Mouse (Mus musculus) neural tube, embryonic 12.5 days (tissue): ENCODE measurements around the gene Kif7. TPM values are rescaled to one million over a fixed set of nuclear protein-coding genes. Genes with fewer than 3 reads are reported as not detected.

Experiments used
- ATAC-seq: fragments of 200-750 bp; cut with Nextera tagmentation; 2 replicates; pipeline ENCODE4 v1.8.0; 2017; ENCODE audit warnings: low read depth, mild to moderate bottlenecking, moderate TSS enrichment, moderate library complexity; ENCODE audit not compliant: low FRiP score
- H3K27ac ChIP-seq: fragments of 300-500 bp; sonication (generic); 2 replicates; pipeline ENCODE4 v1.5.1; 2016
- H3K27me3 ChIP-seq: fragments of 300-500 bp; sonication (generic); replicated peaks from 2 replicates; pipeline ENCODE4 v1.6.1; 2016; ENCODE audit warnings: mild to moderate bottlenecking
- H3K36me3 ChIP-seq: fragments of 300-500 bp; sonication (generic); 2 replicates; pipeline ENCODE4 v1.6.1; 2016; ENCODE audit warnings: mild to moderate bottlenecking
- H3K4me1 ChIP-seq: fragments of 300-500 bp; sonication (generic); 2 replicates; pipeline ENCODE4 v1.6.1; 2016
- H3K4me2 ChIP-seq: fragments of 300-500 bp; sonication (generic); replicated peaks from 2 replicates; pipeline ENCODE4 v1.6.1; 2016; ENCODE audit warnings: mild to moderate bottlenecking
- H3K4me3 ChIP-seq: fragments of 300-500 bp; sonication (generic); 2 replicates; pipeline ENCODE4 v1.5.1; 2016
- H3K9ac ChIP-seq: fragments of 300-500 bp; sonication (generic); 2 replicates; pipeline ENCODE4 v1.6.1; 2016; ENCODE audit warnings: mild to moderate bottlenecking
- H3K9me3 ChIP-seq: fragments of 300-500 bp; sonication (generic); 2 replicates; pipeline ENCODE4 v1.6.1; 2016; ENCODE audit warnings: mild to moderate bottlenecking
- WGBS: fragments of 180-500 bp; shearing (Covaris S2); methylation state at CpG from one replicate; pipeline ENCODE4 v1.1.7; 2016; 5-methylcytosine and 5-hydroxymethylcytosine counted together
- polyA plus RNA-seq: library from polyadenylated mRNA; unstranded; fragments of >200 nt; fragmentation: Nextera tagmentation; extraction: Ambion mirVana; gene quantifications from 2 replicates; pipeline ENCODE4 v1.2.1, GENCODE M21; 2016

Gene Kif7
- polyA plus RNA-seq, 1 experiment from 2014 or later: 6.0 TPM

- WGBS: 80% methylated on average over 4 of the region's 4 CpGs
- no peaks in the 10 kb centered on the region for H3K9me3 ChIP-seq
- H3K27me3 ChIP-seq: no peaks in the 10 kb centered on the region
- no peak overlapping the region for H3K27ac ChIP-seq
- no peak for ATAC-seq
- H3K4me1 ChIP-seq: peaks cover 7% of the 10 kb centered on the region; the same call in 1 of the 2 replicates
- H3K4me3 ChIP-seq: no peak overlapping the region
- no peak overlapping the region for H3K9ac ChIP-seq
- peaks cover 6% of the 10 kb centered on the region; the same call in 1 of the 2 replicates for H3K36me3 ChIP-seq
- no peak overlapping the region for H3K4me2 ChIP-seq
Measured at GRCm38 (mm10) chr7:79740279-79740678, 24.8 kb upstream of the Kif7 start.

- ATAC-seq: no peak
- 95% methylated on average over 2 of the region's 2 CpGs for WGBS
Measured at GRCm38 (mm10) chr7:79738913-79739312, 23.4 kb upstream of the Kif7 start.

GRCm38 (mm10) chr7:79736511-79736910 lies 21.0 kb upstream of the Kif7 start:
- H3K4me2 ChIP-seq: no peak overlapping the region
- no peaks in the 10 kb centered on the region for H3K9me3 ChIP-seq
- H3K4me1 ChIP-seq: no peaks in the 10 kb centered on the region
- ATAC-seq: no peak
- H3K9ac ChIP-seq: no peak overlapping the region
- no peak overlapping the region for H3K4me3 ChIP-seq
- peaks cover 11% of the 10 kb centered on the region; the same call in 1 of the 2 replicates for H3K36me3 ChIP-seq
- H3K27me3 ChIP-seq: no peaks in the 10 kb centered on the region
- no peak overlapping the region for H3K27ac ChIP-seq
- WGBS: 93% methylated on average over 14 of the region's 14 CpGs

More at GRCm38 (mm10) chr7:79738913-79739312, 23.4 kb upstream of the Kif7 start:
- peaks cover 11% of the 10 kb centered on the region; the same call in 1 of the 2 replicates for H3K36me3 ChIP-seq
- H3K4me1 ChIP-seq: peaks cover 7% of the 10 kb centered on the region; the same call in 1 of the 2 replicates
- no peak overlapping the region for H3K4me3 ChIP-seq
- no peak overlapping the region for H3K9ac ChIP-seq
- H3K27ac ChIP-seq: no peak overlapping the region
- no peaks in the 10 kb centered on the region for H3K9me3 ChIP-seq
- H3K27me3 ChIP-seq: no peaks in the 10 kb centered on the region
- H3K4me2 ChIP-seq: no peak overlapping the region

- Histone ChIP-seq H3K4me2 (no peak overlapping the region), H3K36me3 (peaks cover 11% of the 10 kb centered on the region; the same call in 1 of the 2 replicates), H3K9me3 (no peaks in the 10 kb centered on the region), H3K4me3 (no peak overlapping the region), H3K4me1 (no peaks in the 10 kb centered on the region), H3K27ac (no peak overlapping the region), H3K9ac (no peak overlapping the region), H3K27me3 (no peaks in the 10 kb centered on the region)
- ATAC-seq: no peak
- WGBS: 82% methylated on average over 8 of the region's 8 CpGs
Measured at GRCm38 (mm10) chr7:79734563-79734962, 19.0 kb upstream of the Kif7 start.

GRCm38 (mm10) chr7:79732622-79733021 lies 17.1 kb upstream of the Kif7 start, which contains the start of gene Plin1:
Plin1 (minus strand) TSS chr7:79732903.
- 60% methylated on average over 4 of the region's 4 CpGs for WGBS
- no peaks in the 10 kb centered on the region for H3K9me3 ChIP-seq
- no peak within 1 kb of the TSS for H3K4me2 ChIP-seq
- H3K36me3 ChIP-seq: peaks cover 11% of the 10 kb centered on the region; the same call in 1 of the 2 replicates
- no peak for ATAC-seq
- H3K4me1 ChIP-seq: no peaks in the 10 kb centered on the region
- no peaks in the 10 kb centered on the region for H3K27me3 ChIP-seq
- no peak within 1 kb of the TSS for H3K9ac ChIP-seq
- no peak within 1 kb of the TSS for H3K27ac ChIP-seq
- no peak within 1 kb of the TSS for H3K4me3 ChIP-seq

- ATAC-seq: no peak
- 81% methylated on average over 13 of the region's 13 CpGs for WGBS
Measured at GRCm38 (mm10) chr7:79731438-79731837, 15.9 kb upstream of the Kif7 start.

GRCm38 (mm10) chr7:79729743-79730370 lies 14.3 kb upstream of the Kif7 start:
- Histone ChIP-seq H3K4me3 (no peak overlapping the region), H3K9me3 (no peaks in the 10 kb centered on the region), H3K4me1 (no peaks in the 10 kb centered on the region), H3K9ac (no peak overlapping the region), H3K27ac (no peak overlapping the region), H3K4me2 (no peak overlapping the region), H3K36me3 (0 out of 2 replicates have a peak, but pooled peaks cover 4% of the 10 kb centered on the region), H3K27me3 (no peaks in the 10 kb centered on the region; the same call in 1 of the 2 replicates)
- WGBS: 68% methylated on average over 11 of the region's 11 CpGs
- 0 out of 2 replicates have a peak, but pooled peaks have one; percentile 26 for ATAC-seq

More at GRCm38 (mm10) chr7:79731438-79731837, 15.9 kb upstream of the Kif7 start:
- Histone ChIP-seq H3K4me2 (no peak overlapping the region), H3K4me3 (no peak overlapping the region), H3K9me3 (no peaks in the 10 kb centered on the region), H3K9ac (no peak overlapping the region), H3K27ac (no peak overlapping the region), H3K27me3 (no peaks in the 10 kb centered on the region), H3K4me1 (no peaks in the 10 kb centered on the region), H3K36me3 (0 out of 2 replicates have a peak, but pooled peaks cover 4% of the 10 kb centered on the region)

GRCm38 (mm10) chr7:79729169-79729568 lies 13.6 kb upstream of the Kif7 start:
- Histone ChIP-seq H3K4me1 (no peaks in the 10 kb centered on the region), H3K4me3 (no peak overlapping the region), H3K27me3 (no peaks in the 10 kb centered on the region; the same call in 1 of the 2 replicates), H3K27ac (no peak overlapping the region), H3K36me3 (no peaks in the 10 kb centered on the region), H3K4me2 (no peak overlapping the region), H3K9ac (no peak overlapping the region), H3K9me3 (no peaks in the 10 kb centered on the region)
- WGBS: 9% methylated on average over 8 of the region's 8 CpGs
- peak; percentile 62 for ATAC-seq

- no peaks in the 10 kb centered on the region for H3K9me3 ChIP-seq
- H3K36me3 ChIP-seq: no peaks in the 10 kb centered on the region
- H3K27me3 ChIP-seq: peaks cover 7% of the 10 kb centered on the region
- H3K9ac ChIP-seq: no peak overlapping the region
- H3K4me2 ChIP-seq: no peak overlapping the region
- H3K27ac ChIP-seq: no peak overlapping the region
- 26% methylated on average over 6 of the region's 6 CpGs for WGBS
- H3K4me1 ChIP-seq: no peaks in the 10 kb centered on the region
- no peak overlapping the region for H3K4me3 ChIP-seq
- peak; percentile 54; the same call in 1 of the 2 replicates for ATAC-seq
Measured at GRCm38 (mm10) chr7:79728219-79728618, 12.7 kb upstream of the Kif7 start.

GRCm38 (mm10) chr7:79727091-79727490 lies 11.6 kb upstream of the Kif7 start:
- Histone ChIP-seq H3K4me3 (no peak overlapping the region), H3K9ac (no peak overlapping the region), H3K27me3 (peaks cover 18% of the 10 kb centered on the region), H3K27ac (no peak overlapping the region), H3K9me3 (no peaks in the 10 kb centered on the region), H3K36me3 (no peaks in the 10 kb centered on the region), H3K4me1 (peaks cover under 1% of the 10 kb centered on the region; the same call in 1 of the 2 replicates), H3K4me2 (no peak overlapping the region)
- 0 out of 2 replicates have a peak, but pooled peaks have one; percentile 21 for ATAC-seq
- 15% methylated on average over 2 of the region's 2 CpGs for WGBS

- H3K27ac ChIP-seq: no peak overlapping the region
- peak overlapping the region; percentile 69 for H3K9ac ChIP-seq
- H3K4me1 ChIP-seq: peaks cover 5% of the 10 kb centered on the region
- peak overlapping the region; percentile 85 for H3K4me2 ChIP-seq
- H3K36me3 ChIP-seq: no peaks in the 10 kb centered on the region
- H3K4me3 ChIP-seq: peak overlapping the region; percentile 57
- peak; percentile 73 for ATAC-seq
- H3K27me3 ChIP-seq: peaks cover 32% of the 10 kb centered on the region
- no peaks in the 10 kb centered on the region for H3K9me3 ChIP-seq
- under 1% methylated on average over 48 of the region's 48 CpGs for WGBS
Measured at GRCm38 (mm10) chr7:79721386-79721977, 6.0 kb upstream of the Kif7 start.

- Histone ChIP-seq H3K27ac (no peak overlapping the region; the same call in 1 of the 2 replicates), H3K9ac (peak overlapping the region; percentile 33; the same call in 1 of the 2 replicates), H3K27me3 (peaks cover 10% of the 10 kb centered on the region), H3K9me3 (no peaks in the 10 kb centered on the region), H3K4me2 (peak overlapping the region; percentile 75), H3K4me1 (peaks cover 25% of the 10 kb centered on the region), H3K4me3 (peak overlapping the region; percentile 39; the same call in 1 of the 2 replicates), H3K36me3 (peaks cover 23% of the 10 kb centered on the region)
- 28% methylated on average over 17 of the region's 17 CpGs for WGBS
- ATAC-seq: no peak
Measured at GRCm38 (mm10) chr7:79710831-79711230, 4.7 kb downstream of the Kif7 start.
